Mouse (Mus musculus) mammary gland, adult 2 months (tissue): Measurements from ENCODE around the gene Ddit4. TPM values are rescaled to one million over a fixed set of nuclear protein-coding genes. Genes with fewer than 3 reads are reported as not detected.

Source experiments
- polyA plus RNA-seq: library from polyadenylated mRNA; depleted of rRNA; stranded (reverse); fragments of >200 nt; gene quantifications from 2 replicates; pipeline ENCODE4 v1.2.3, GENCODE M21; 2012; ENCODE audit warnings: low replicate concordance; rRNA removed

The Ddit4 gene
- polyA plus RNA-seq, result 39.4 and 111 TPM in 2 replicates

DNA sequence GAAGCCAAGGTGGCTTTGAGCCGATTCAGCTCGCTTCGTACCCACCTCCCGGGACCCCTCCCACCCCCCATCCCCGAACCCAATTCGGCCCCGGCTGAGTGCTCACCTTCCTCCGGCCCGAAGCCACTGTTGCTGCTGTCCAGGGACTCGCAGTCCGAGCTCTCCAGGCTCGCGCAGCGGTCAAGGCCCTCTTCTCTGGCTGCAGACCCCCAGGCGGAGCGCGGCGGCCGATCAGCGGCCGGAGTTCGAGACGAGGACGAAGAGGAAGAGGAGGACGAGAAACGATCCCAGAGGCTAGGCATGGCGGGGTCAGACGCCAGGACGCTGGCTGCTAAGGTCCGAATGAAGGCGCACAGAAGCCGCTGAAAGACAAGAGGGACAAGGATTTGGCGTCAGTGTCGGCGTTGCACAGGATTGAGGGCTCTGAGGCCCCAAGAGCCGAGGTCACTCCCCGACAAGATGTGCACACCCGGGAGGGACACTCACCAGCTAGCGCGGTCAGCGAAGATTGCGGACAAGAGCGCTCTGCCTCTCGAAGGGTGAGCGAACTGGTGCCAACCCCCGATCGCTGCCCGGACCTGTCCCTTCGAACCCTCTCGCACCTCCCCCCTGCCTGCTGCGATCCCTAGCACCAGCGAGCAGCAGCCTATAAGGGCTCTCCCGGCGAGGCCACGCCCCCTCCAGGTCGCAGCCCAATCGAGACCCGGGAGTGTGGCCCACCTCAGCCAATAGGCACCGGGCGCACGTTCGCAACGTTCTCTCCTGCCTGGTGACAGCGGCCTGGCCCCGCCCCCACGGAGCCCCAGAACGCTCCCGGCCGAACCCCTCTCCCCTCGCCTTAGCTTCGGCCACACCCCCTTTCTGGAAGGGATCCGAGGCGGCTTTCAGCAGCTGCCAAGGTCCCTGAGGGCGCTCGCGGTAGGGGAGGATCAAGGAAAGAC, at the start of gene Ddit4:
Gene Ddit4 (minus strand): TSS at position 624 of the 941 bp plus-strand sequence.

Other genes with a start within 250 kb of the Ddit4 start
- 33.7 and 43.8 TPM in 2 replicates for gene Micu1, start 249.4 kb downstream of the Ddit4 start, polyA plus RNA-seq
- gene Dnajb12, start 72.3 kb downstream of the Ddit4 start, polyA plus RNA-seq, result 38.3 and 42.6 TPM in 2 replicates
- gene Ascc1, start 51.0 kb upstream of the Ddit4 start, polyA plus RNA-seq, result 16.7 and 23.7 TPM in 2 replicates
- gene Anapc16, start 51.3 kb upstream of the Ddit4 start, polyA plus RNA-seq, result 49.3 and 74.2 TPM in 2 replicates
- gene Spock2, start 154.4 kb upstream of the Ddit4 start, polyA plus RNA-seq, result 7.8 and 8.0 TPM in 2 replicates